Mouse (Mus musculus): ENCODE data around the gene Col4a1.
A peak's percentile ranks its signal among the peaks of the same experiment; 100 is the strongest.

The Col4a1 gene

DNA sequence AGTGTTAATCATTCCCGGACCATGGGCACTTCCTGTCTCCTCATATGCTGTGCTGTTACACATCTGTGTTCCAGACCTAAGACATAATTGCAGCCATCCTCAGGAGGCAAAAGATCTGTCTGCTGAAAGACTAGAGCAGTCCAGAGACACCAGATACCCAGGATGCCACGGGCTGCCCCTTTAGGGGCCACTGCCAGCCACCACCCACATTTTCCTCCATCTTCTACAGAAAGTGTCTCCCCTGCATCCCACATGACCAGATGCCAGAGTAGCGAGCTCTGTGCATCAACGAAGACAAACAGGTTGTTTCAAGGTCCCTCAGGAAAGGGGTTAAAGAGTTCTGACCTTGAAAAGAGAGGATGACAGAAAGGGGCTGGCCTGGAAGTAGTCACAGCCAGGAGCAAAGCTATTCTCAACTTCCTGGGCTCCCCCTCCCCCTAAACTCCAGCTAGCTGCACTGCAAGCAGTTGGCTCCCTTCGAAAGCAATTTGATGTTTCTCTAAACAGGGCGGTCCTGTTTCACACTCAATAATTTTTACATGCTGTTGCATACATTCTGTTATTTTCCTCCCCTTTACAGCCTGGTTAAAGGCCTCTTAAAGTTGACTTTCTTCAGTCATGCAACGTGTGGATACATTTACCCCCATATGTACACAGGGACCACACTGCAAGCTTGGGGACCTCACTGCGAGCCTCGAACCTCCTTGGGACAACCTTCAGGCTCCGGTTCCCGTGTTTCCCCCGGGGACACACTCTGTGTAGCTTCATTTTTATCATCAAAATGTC is 13.9 kb downstream of the Col4a1 start:
- no peak for DNase-seq (ENCODE audit: low read depth)

GRCm38 (mm10) chr8:11297141-11297838 is 15.3 kb downstream of the Col4a1 start:
- DNase-seq (ENCODE audit: low read depth) = no peak

- DNase-seq (ENCODE audit: low read depth) = no peak
Observed at GRCm38 (mm10) chr8:11296282-11296943, 16.2 kb downstream of the Col4a1 start.

DNA sequence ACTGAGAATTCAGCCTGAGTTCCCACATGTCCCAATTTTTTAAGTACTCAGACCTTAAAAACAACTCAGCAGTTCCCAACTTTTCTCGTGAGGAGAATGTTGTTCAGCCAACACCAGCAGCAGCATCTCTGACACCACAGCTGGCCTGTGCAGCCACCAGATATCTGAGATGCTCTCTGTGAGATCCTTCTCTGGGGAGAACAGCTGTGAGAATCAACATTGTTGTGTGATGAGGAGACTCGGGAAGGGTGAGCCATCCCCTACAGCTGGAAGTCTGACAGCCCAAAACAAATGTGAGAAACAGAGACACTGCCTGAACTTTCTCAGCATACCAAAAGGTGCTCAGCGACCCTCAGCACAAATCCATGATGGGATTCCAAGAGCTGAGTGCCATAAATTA is 20.0 kb downstream of the Col4a1 start:
- DNase-seq (ENCODE audit: low read depth) = no peak

GRCm38 (mm10) chr8:11290533-11290932 is 22.1 kb downstream of the Col4a1 start:
- no peak for DNase-seq (ENCODE audit: low read depth)

DNA sequence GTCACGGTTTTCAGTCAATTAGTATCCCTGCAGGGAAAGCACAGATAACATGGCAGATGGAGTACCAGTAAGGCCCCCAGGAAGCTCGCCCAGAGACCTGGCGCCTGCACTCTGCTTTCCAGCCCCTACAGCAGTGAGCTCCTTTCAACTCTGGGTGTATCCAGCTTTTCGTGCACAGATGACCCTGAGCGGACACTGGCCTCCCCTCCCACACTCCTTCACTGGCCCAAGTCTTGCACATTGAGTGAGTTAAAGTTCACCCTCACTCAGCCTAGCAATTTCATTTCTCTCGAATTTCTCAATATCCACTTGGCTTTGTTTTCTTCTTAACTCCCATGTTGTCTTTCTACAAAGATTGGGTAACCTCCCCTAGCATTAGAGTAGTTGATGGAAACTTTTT is 24.3 kb downstream of the Col4a1 start:
- no peak for DNase-seq (ENCODE audit: low read depth)

DNA sequence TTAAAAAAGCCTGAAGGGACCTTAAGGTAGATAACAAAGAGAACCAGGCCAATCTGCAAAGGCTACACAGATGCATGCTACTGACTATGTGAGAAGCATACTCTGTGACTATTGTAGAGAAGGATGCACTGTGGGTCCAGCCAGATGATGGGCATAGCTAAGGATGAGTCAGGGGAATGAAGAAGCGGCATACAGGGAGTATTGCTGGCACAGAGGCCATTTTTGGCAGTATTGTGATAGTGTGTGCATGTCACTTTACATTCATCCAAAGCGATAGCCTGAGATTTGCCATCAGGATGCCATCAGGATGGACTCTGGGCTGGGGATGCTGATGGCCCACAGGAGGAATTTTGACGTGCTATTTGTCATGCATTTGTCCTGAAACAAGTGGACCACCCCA is 25.5 kb downstream of the Col4a1 start:
- DNase-seq (ENCODE audit: low read depth) = no peak

DNA sequence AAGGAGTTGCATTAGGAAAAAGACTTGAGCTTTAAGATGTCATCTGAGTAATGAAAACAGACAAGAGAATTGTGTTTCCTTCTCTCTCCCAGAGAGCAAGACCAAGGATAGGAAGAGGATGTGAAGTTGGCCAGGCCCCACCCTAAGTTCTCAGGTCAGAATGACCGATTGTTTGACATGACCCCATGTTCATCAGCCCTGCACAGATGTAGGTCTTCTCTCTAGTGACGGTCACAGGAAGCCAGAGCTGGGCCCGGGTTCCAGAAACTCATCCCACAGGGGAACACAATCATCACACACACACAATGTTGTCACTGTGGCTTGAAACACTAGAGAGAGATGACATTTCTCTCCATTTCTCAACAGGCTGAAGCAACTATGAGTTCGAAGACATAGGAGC is 27.2 kb downstream of the Col4a1 start:
- DNase-seq (ENCODE audit: low read depth) = no peak

GRCm38 (mm10) chr8:11283217-11283616 is 29.4 kb downstream of the Col4a1 start:
- peak; percentile 45 for DNase-seq (ENCODE audit: low read depth)

DNA sequence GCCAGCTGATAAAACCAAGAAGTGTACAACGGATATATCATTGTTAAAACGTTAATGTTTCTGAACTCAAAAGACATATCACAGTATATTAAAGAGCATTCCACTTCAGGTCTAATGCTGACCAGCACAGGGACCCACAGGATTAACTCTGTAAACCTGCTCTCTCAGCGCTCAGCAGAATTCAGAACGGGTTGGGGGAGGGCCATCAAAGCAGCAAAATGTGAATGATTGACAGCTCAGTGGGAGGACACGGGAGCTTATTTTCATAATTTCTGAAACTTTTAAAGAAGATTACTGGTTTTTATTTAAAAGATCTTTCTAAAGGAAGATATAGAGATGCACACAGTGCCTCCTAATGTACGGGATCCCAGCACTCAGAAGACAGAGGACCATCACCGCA is 29.9 kb downstream of the Col4a1 start:
- no peak for DNase-seq (ENCODE audit: low read depth)

DNA sequence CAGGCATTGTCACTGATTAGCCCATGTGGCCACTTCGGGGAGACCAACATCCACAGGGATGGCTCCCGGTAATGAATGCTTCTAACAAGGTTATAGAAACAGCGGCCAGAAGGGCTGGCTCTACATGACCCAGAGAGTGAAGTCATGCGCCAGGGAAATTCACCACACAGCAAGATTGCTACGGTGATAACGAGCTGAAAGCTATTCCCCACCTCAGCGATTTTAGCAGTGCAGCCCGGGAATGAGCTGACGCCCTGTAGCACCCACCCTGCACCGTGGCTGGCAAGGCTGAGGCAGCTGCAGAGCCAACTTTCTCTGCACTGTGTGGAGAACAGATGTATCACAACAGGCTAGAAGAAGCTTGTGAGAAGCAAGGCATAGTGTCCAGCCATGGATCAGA is 30.5 kb downstream of the Col4a1 start:
- DNase-seq (ENCODE audit: low read depth) = no peak

- no peak for DNase-seq (ENCODE audit: low read depth)
Observed at GRCm38 (mm10) chr8:11280721-11281268, 31.8 kb downstream of the Col4a1 start.

DNA sequence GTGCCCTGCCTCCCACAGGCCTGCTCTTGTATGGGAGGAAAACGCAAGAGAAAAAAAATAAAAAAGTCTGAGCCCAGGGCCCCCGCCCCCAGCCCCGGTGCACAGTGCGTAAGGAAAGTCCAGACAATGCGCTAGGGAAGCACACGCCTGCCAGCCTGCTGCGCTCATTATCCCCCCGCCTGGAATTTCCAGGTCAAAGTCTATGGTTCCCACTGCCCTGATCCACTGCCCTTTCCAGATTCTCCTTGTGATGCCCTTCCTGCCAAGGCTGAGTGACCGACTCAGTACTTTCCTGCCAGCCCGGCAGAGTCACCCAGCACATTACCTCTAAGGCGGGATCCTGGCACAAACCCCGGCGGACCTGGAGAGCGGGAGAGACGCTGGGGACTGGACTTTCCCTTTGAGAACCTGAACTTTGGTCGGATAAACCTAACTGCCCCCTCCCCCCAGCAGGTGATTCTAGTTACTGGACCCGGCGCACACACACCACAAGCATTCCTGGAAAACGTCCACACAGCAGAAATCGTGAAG is 33.3 kb downstream of the Col4a1 start:
- DNase-seq (ENCODE audit: low read depth) = no peak

DNA sequence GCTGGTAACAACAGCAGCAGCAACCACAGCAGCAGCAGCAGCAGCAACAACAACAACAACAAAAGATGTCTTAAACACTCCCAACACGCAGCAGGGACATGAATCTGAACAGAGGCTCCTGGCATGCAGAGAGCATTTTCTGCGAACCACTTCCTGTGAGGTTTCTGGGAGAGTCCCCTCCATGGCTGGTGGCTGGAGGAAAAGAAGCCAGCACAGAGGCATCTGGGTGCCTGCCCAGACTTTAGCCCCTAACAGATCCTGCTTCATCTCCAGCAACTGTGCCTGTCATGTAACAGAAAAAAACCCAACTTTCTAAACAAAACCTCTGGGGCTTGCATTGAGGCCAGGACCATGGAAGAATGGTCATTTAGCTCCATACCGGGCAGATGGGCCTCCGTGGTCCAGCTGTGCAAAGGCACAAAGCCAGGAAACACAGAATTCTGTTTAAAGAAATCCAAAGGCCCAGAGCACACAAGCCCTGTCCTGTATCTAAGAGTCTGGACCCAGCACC is 34.5 kb downstream of the Col4a1 start:
- peak; percentile 57 for DNase-seq (ENCODE audit: low read depth)

GRCm38 (mm10) chr8:11277602-11278051 is 35.0 kb downstream of the Col4a1 start:
- peak; percentile 42 for DNase-seq (ENCODE audit: low read depth)

- peak; percentile 85 for DNase-seq (ENCODE audit: low read depth)
Observed at GRCm38 (mm10) chr8:11276286-11276685, 36.3 kb downstream of the Col4a1 start.

GRCm38 (mm10) chr8:11274415-11274814 is 38.2 kb downstream of the Col4a1 start:
- DNase-seq (ENCODE audit: low read depth) = no peak

- DNase-seq (ENCODE audit: low read depth) = peak; percentile 21
Observed at GRCm38 (mm10) chr8:11273506-11274158, 39.0 kb downstream of the Col4a1 start.

- no peak for DNase-seq (ENCODE audit: low read depth)
Observed at GRCm38 (mm10) chr8:11272205-11272604, 40.4 kb downstream of the Col4a1 start.

DNA sequence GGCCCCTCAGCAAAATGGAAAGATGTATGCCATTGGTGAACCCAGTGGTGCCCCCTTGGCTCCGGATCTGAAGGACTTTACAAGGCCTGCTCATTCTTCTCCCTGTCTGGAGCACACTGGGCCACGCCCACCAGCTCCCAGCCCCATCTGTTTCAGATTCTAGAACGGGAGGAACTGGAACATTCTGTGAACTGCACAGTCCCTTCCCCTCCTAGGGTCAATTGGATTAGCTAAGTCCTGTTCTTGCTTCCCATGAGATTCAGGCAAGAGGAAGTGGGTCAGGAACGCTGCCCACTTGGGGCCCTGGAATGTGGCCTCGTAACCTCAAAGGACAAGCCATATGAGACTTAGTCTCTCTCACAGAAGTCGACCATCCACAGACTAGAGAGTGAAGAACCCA is 41.8 kb downstream of the Col4a1 start:
- no peak for DNase-seq (ENCODE audit: low read depth)

DNA sequence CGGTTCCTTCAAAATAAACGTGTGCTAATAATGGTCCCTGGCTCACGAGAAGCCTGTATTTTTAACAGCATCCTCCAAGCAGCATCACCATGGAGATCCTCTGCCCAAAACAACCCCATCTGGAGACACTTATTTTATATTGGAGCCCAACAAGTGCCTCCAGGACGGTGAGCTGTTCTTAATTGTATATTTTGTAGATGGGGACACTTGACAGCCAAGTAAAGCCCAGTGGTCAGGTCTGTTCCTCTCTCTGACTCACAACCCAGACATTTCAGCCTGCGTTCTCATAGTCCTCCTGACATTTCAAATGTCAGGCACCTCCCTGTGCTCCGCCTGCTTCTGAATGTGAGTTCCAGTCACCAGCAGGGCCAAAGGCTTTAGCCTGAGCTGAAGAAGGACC is 43.9 kb downstream of the Col4a1 start:
- no peak for DNase-seq (ENCODE audit: low read depth)

- DNase-seq (ENCODE audit: low read depth) = no peak
Observed at GRCm38 (mm10) chr8:11266471-11266870, 46.2 kb downstream of the Col4a1 start.
